Mouse (Mus musculus) layer of hippocampus, adult 2 months (tissue): Measurements from ENCODE around the gene Serpinb13. TPM values are rescaled to one million over a fixed set of nuclear protein-coding genes. Genes with fewer than 3 reads are reported as not detected.

Source experiments
- total RNA-seq, 2 experiments: library from RNA; stranded (reverse); gene quantifications; 2 replicates each; pipeline ENCODE4 v1.2.3; 2021

The Serpinb13 gene
- total RNA-seq, 2 experiments from 2014 or later, result not detected

Other genes starting within 250 kb of the Serpinb13 start
- 10 to 100 TPM; 28.1 to 28.9 TPM for gene Kdsr, start 221.3 kb upstream of the Serpinb13 start, total RNA-seq
- 10 to 100 TPM; 55.7 to 62.0 TPM for gene Vps4b, start 184.3 kb upstream of the Serpinb13 start, total RNA-seq
- not detected for gene Serpinb5, start 119.8 kb upstream of the Serpinb13 start, total RNA-seq
- gene Serpinb12, start 46.5 kb upstream of the Serpinb13 start, total RNA-seq, result not detected
- not detected for gene Serpinb3a, start 71.3 kb downstream of the Serpinb13 start, total RNA-seq
- not detected for gene Serpinb3d, start 102.5 kb downstream of the Serpinb13 start, total RNA-seq